Mouse (Mus musculus) hindbrain, embryonic 13.5 days (tissue): ENCODE measurements at regions not wholly inside any gene's neighbourhood (a gene's known extent, or its start where the extent isn't known, plus 50 kb on each side); places are given as distances from the start of the nearest gene placed in this dataset.

Experiments
- ATAC-seq: fragments of 200-750 bp; cut with Nextera tagmentation; 2 replicates; pipeline ENCODE4 v1.8.0; 2017; ENCODE audit warnings: moderate TSS enrichment; ENCODE audit not compliant: low FRiP score
- H3K27ac ChIP-seq: fragments of 300-500 bp; sonication (generic); 2 replicates; pipeline ENCODE4 v1.5.1; 2015; ENCODE audit warnings: inconsistent platforms, mild to moderate bottlenecking, moderate library complexity
- H3K27me3 ChIP-seq: fragments of 300-500 bp; sonication (generic); 2 replicates; pipeline ENCODE4 v1.6.1; 2015; ENCODE audit warnings: mild to moderate bottlenecking, inconsistent platforms
- H3K36me3 ChIP-seq: fragments of 300-500 bp; sonication (generic); 2 replicates; pipeline ENCODE4 v1.6.1; 2015; ENCODE audit warnings: mild to moderate bottlenecking, inconsistent platforms
- H3K4me1 ChIP-seq: fragments of 300-500 bp; sonication (generic); replicated peaks from 2 replicates; pipeline ENCODE4 v1.6.1; 2015; ENCODE audit warnings: inconsistent platforms
- H3K4me2 ChIP-seq: fragments of 300-500 bp; sonication (generic); 2 replicates; pipeline ENCODE4 v1.6.1; 2015; ENCODE audit warnings: inconsistent platforms, mild to moderate bottlenecking, moderate library complexity
- H3K4me3 ChIP-seq: fragments of 300-500 bp; sonication (generic); 2 replicates; pipeline ENCODE4 v1.5.1; 2015; ENCODE audit warnings: mild to moderate bottlenecking, inconsistent platforms
- H3K9ac ChIP-seq: fragments of 300-500 bp; sonication (generic); 2 replicates; pipeline ENCODE4 v1.6.1; 2015; ENCODE audit warnings: mild to moderate bottlenecking, inconsistent platforms
- H3K9me3 ChIP-seq: fragments of 300-500 bp; sonication (generic); 2 replicates; pipeline ENCODE4 v1.6.1; 2016; ENCODE audit warnings: inconsistent platforms
- WGBS: fragments of 180-500 bp; shearing (Covaris S2); methylation state at CpG from one replicate; pipeline ENCODE4 v1.1.7; 2015; 5-methylcytosine and 5-hydroxymethylcytosine counted together

DNA sequence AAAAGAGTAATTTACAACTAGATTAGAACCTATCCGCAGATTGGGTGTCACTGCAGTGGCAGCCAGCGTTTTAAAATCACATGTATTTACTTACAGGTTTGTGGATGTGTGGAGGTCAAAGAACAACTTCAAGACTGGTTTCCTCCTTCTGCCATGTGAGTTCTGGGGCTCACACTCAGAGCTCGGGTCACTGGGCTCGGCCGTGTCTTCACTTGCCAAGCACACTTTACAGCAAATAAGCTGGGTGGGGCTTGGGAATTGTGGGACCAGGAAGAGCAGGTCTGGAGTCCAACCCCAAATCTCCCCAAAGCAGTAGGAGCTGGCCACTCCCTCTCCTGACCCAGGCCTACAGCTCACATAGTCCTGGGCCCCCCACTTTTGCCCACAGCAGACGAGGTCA is 202.5 kb upstream of the 4930535I16Rik start:
- Histone ChIP-seq H3K4me1 (peaks cover 5% of the 10 kb centered on the region; the same call in 1 of the 2 replicates), H3K27ac (no peak overlapping the region), H3K9ac (no peak overlapping the region), H3K9me3 (no peaks in the 10 kb centered on the region), H3K4me3 (no peak overlapping the region), H3K4me2 (no peak overlapping the region), H3K27me3 (peaks cover 9% of the 10 kb centered on the region), H3K36me3 (no peaks in the 10 kb centered on the region)
- no peak for ATAC-seq
- 75% methylated on average over 6 of the region's 6 CpGs for WGBS

DNA sequence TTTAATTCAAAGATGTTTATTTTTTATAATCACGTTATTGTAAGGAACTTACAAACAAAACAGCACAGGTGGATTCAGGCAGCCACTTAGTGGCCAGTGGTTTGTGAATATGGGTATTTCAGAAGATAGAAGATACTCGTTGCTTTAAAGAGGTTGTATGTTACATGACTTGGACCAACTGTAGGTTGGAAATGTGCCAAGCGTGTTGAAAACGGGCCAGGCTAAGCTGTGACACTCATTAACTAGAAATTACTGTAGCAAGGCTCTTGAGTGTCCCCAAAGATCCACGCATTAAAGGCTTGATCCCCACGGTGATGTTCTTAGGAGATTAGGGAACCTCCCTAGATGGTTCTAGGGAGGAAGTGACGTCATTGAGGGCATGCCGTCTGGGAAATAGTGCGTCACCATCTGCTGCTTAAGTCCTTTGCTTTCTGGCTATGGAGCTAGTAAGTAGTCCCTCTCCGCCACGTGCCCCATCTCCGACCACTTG is 196.1 kb upstream of the 4930535I16Rik start:
- peaks cover 5% of the 10 kb centered on the region; the same call in 1 of the 2 replicates for H3K4me1 ChIP-seq
- 83% methylated on average over 12 of the region's 12 CpGs for WGBS
- H3K9me3 ChIP-seq: no peaks in the 10 kb centered on the region
- no peak overlapping the region for H3K4me2 ChIP-seq
- H3K36me3 ChIP-seq: no peaks in the 10 kb centered on the region
- H3K9ac ChIP-seq: no peak overlapping the region
- H3K27ac ChIP-seq: no peak overlapping the region
- H3K27me3 ChIP-seq: no peaks in the 10 kb centered on the region; the same call in 1 of the 2 replicates
- ATAC-seq: no peak
- no peak overlapping the region for H3K4me3 ChIP-seq

DNA sequence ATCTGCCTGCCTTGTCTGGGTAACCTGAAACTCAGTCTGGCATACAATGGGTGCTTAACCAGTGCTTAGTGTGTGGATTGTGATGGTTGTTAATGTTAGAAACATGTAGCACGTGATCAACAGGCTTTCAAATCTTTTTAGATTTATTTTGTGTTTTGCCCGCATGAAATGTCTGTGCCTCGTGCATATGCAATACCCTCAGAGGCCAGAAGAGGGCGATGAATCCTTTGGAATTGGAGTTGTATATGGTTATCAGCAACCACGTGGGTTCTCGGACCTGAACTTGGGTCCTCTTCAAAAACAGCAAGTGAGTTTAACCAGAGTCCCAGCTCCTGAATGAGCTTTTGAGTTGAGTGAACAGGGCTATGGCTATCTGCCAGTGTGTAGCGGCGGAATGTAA is 192.9 kb upstream of the 4930535I16Rik start:
- no peaks in the 10 kb centered on the region for H3K27me3 ChIP-seq
- no peak overlapping the region for H3K4me2 ChIP-seq
- H3K36me3 ChIP-seq: no peaks in the 10 kb centered on the region
- H3K4me1 ChIP-seq: no peaks in the 10 kb centered on the region
- H3K9me3 ChIP-seq: no peaks in the 10 kb centered on the region
- ATAC-seq: no peak
- H3K9ac ChIP-seq: no peak overlapping the region
- WGBS: 65% methylated on average over 8 of the region's 8 CpGs
- H3K27ac ChIP-seq: no peak overlapping the region
- no peak overlapping the region for H3K4me3 ChIP-seq

DNA sequence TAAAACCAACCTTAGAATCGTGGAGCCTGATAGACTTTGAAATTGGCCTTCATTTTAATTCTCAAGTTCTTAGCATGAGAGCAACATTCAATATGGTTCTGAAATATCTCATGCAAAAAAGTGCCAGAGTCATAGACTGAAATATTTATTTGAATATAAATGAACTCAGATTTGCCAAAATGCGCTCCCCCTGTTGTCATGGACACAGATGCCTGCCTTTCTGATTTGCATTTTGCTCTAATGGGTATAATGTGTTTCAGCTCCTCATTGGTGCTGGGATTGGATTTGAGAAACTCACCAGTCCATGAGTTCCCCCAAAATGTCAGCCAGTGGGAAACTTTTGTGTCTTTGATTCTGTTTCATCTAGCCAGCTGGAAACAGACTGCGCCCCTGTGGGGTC is 191.5 kb upstream of the 4930535I16Rik start:
- ATAC-seq: no peak
- 80% methylated on average over 3 of the region's 3 CpGs for WGBS

DNA sequence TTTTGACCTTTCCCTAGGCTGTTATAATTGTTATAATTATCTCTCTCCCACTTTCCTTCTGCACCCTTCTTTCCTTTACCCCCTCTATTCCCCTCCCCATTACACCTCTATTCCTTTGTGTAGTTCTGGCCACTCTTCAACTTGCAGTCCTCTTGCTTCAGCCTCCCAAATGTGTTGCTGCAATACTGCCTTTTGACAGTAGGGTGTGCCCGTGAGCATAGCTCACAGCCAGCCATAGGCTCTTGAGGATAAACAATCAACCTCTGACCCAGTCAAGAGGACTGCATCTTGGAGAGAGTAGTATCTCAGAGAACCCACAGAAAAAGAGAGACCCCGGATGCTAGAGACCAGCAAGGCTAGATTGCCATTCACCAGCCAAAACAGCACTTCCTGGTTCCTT is 184.9 kb upstream of the 4930535I16Rik start:
- Histone ChIP-seq H3K4me1 (no peaks in the 10 kb centered on the region; the same call in 1 of the 2 replicates), H3K27me3 (no peaks in the 10 kb centered on the region), H3K9ac (no peak overlapping the region), H3K36me3 (no peaks in the 10 kb centered on the region), H3K4me2 (no peak overlapping the region), H3K9me3 (no peaks in the 10 kb centered on the region), H3K27ac (no peak overlapping the region), H3K4me3 (no peak overlapping the region)
- whole genome bisulfite sequencing: 41% methylated on average over 2 of the region's 2 CpGs
- no peak for ATAC-seq

More for the DNA sequence above, 191.5 kb upstream of the 4930535I16Rik start:
- no peaks in the 10 kb centered on the region for H3K9me3 ChIP-seq
- H3K27me3 ChIP-seq: no peaks in the 10 kb centered on the region
- H3K4me1 ChIP-seq: no peaks in the 10 kb centered on the region
- H3K27ac ChIP-seq: no peak overlapping the region
- H3K9ac ChIP-seq: no peak overlapping the region
- H3K4me2 ChIP-seq: no peak overlapping the region
- H3K4me3 ChIP-seq: no peak overlapping the region
- H3K36me3 ChIP-seq: no peaks in the 10 kb centered on the region

DNA sequence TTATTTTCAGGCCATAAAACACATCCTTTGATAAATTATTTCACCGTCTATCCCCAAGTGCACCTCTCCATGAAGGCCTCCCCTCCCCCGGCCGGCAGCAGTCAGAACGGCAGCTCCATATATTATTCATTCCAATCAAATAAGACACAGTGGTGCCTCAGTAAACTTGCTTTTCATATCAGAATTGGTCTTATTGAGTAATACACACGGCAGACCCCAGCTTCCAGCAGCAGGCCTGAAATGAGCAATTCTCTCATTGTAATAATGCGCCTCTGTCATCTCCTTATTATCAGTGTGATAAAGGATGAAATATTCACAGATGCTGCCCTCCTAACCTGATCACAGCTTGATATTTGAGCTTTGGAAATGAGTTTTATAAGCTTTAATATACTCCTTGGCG is 169.0 kb upstream of the 4930535I16Rik start:
- WGBS: 53% methylated on average over 7 of the region's 7 CpGs
- peaks cover 14% of the 10 kb centered on the region for H3K4me1 ChIP-seq
- ATAC-seq: 0 out of 2 replicates have a peak, but pooled peaks have one; percentile 46
- no peak overlapping the region for H3K27ac ChIP-seq
- no peak overlapping the region for H3K4me3 ChIP-seq
- H3K4me2 ChIP-seq: no peak overlapping the region
- H3K9me3 ChIP-seq: no peaks in the 10 kb centered on the region
- no peaks in the 10 kb centered on the region for H3K36me3 ChIP-seq
- H3K9ac ChIP-seq: no peak overlapping the region
- H3K27me3 ChIP-seq: no peaks in the 10 kb centered on the region

DNA sequence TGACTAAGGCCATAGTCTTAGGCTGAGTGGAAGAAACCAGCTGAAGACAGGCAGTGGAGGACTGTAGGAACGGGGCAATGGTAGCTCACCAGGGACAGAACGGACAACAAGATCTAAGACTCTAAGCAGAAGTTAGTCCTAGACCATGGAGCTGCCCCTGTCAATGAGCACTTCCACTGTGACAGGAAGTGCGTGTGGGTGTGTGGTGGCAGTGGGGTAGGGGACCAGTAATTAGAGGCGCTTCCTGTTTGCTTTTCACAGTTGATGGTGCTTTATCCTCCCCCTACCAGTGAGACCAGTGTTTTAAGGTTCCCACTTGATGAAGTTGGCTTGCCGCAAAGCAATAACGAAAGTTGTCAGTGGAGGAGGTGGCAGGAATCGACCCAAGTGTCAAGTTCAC is 168.4 kb upstream of the 4930535I16Rik start:
- Histone ChIP-seq H3K4me2 (no peak overlapping the region), H3K36me3 (no peaks in the 10 kb centered on the region), H3K9me3 (no peaks in the 10 kb centered on the region), H3K4me3 (no peak overlapping the region), H3K27ac (0 out of 2 replicates have a peak overlapping the region, but pooled peaks have one; percentile 13), H3K4me1 (peaks cover 14% of the 10 kb centered on the region), H3K9ac (no peak overlapping the region), H3K27me3 (no peaks in the 10 kb centered on the region)
- no peak for ATAC-seq
- 82% methylated on average over 7 of the region's 7 CpGs for whole genome bisulfite sequencing

DNA sequence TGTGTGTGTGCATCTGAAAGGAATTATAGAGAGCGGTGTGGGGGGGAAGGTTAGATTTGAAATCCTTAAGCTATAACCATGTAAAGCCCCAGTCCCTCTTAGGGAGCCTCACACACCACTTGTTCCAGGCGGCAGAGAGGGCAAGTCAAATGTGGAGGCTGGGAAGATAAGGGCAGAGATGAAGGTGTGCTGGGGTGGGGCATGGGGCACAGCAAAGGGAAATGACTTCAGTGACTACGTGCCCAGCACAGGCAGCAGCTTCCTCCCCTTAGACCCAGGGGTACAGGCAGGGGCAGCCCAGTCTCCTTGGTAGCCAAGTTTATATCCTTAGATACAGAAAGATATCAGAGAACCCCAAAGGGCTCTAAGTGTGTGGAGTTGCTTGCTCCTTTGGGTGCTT is 161.8 kb upstream of the 4930535I16Rik start:
- Histone ChIP-seq H3K9me3 (no peaks in the 10 kb centered on the region), H3K36me3 (no peaks in the 10 kb centered on the region), H3K27me3 (0 out of 2 replicates have a peak, but pooled peaks cover 3% of the 10 kb centered on the region), H3K27ac (no peak overlapping the region), H3K4me2 (no peak overlapping the region), H3K9ac (no peak overlapping the region), H3K4me1 (peaks cover 5% of the 10 kb centered on the region; the same call in 1 of the 2 replicates), H3K4me3 (no peak overlapping the region)
- no peak for ATAC-seq
- WGBS: 86% methylated on average over 3 of the region's 3 CpGs

DNA sequence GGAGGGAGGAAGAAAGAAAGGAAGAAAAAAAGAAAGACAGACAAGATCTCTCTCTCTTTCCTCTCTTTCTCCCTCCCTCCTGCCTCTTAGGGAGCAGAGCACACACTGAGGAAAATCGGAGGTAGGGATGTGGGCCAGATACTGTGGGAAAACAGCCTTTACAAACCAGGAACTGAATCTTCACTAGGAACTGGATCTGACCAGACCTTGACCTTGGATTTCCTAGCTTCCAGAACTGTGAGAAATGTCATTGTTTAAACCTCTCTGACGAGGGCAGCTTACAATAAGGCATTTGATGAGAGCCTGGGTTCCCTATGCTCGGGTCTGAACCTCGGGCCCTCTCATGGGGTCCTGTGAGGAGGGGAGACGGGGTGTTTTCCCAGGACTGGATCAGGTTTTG is 157.7 kb upstream of the 4930535I16Rik start:
- ATAC-seq: no peak
- H3K4me3 ChIP-seq: no peak overlapping the region
- no peaks in the 10 kb centered on the region for H3K36me3 ChIP-seq
- 0 out of 2 replicates have a peak, but pooled peaks cover 3% of the 10 kb centered on the region for H3K27me3 ChIP-seq
- WGBS: 74% methylated on average over 5 of the region's 5 CpGs
- no peak overlapping the region for H3K9ac ChIP-seq
- no peak overlapping the region for H3K27ac ChIP-seq
- H3K4me1 ChIP-seq: peaks cover 5% of the 10 kb centered on the region; the same call in 1 of the 2 replicates
- H3K4me2 ChIP-seq: no peak overlapping the region
- H3K9me3 ChIP-seq: peaks cover 4% of the 10 kb centered on the region; the same call in 1 of the 2 replicates

DNA sequence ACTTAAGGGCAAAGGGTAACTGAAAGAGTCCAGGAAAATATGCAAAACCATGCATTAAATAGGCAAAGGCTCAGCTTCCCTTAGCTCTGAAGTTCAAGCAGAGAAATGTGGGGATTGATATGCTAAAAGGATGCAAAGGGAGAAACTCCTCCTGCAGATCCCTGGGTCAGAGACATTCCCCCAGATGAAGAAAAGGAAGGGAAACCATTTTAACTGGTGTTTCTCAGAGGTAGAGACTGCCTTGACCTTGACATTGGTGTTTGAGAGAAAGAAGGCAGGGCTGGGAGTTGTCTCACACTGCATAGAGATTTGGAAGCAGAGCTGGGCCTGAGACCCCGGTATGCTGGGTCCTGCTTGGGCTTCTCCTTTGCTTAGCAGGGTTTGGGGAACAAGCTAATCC is 155.8 kb upstream of the 4930535I16Rik start:
- Histone ChIP-seq H3K4me3 (no peak overlapping the region), H3K9ac (no peak overlapping the region), H3K27ac (no peak overlapping the region), H3K9me3 (peaks cover 4% of the 10 kb centered on the region; the same call in 1 of the 2 replicates), H3K4me1 (peaks cover 5% of the 10 kb centered on the region; the same call in 1 of the 2 replicates), H3K36me3 (no peaks in the 10 kb centered on the region), H3K4me2 (no peak overlapping the region), H3K27me3 (0 out of 2 replicates have a peak, but pooled peaks cover 3% of the 10 kb centered on the region)
- no peak for ATAC-seq
- WGBS: 78% methylated on average over 1 of the region's 1 CpGs

DNA sequence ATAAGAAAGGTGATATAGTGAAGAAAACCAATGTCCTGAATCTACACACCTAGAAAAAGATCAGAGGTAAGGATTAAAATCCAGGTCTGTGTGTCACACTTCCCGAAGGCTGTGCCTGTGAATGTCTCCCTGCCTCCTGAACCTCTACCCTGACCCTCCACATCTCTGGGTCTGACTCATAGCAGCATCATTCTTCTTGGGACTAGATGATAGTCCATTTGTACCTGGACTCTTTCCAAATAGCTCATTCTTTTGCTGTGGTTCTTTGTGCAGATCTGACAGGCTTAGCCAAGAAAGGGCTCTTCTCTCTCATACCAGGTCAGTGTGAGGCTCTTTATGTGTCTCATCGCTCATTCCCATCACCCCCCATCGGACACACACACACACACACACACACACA is 146.8 kb upstream of the 4930535I16Rik start:
- no peaks in the 10 kb centered on the region for H3K27me3 ChIP-seq
- H3K36me3 ChIP-seq: no peaks in the 10 kb centered on the region
- ATAC-seq: no peak
- H3K4me1 ChIP-seq: no peaks in the 10 kb centered on the region
- no peak overlapping the region for H3K27ac ChIP-seq
- H3K9ac ChIP-seq: no peak overlapping the region
- WGBS: 88% methylated on average over 3 of the region's 3 CpGs
- no peaks in the 10 kb centered on the region for H3K9me3 ChIP-seq
- H3K4me3 ChIP-seq: no peak overlapping the region
- no peak overlapping the region for H3K4me2 ChIP-seq

DNA sequence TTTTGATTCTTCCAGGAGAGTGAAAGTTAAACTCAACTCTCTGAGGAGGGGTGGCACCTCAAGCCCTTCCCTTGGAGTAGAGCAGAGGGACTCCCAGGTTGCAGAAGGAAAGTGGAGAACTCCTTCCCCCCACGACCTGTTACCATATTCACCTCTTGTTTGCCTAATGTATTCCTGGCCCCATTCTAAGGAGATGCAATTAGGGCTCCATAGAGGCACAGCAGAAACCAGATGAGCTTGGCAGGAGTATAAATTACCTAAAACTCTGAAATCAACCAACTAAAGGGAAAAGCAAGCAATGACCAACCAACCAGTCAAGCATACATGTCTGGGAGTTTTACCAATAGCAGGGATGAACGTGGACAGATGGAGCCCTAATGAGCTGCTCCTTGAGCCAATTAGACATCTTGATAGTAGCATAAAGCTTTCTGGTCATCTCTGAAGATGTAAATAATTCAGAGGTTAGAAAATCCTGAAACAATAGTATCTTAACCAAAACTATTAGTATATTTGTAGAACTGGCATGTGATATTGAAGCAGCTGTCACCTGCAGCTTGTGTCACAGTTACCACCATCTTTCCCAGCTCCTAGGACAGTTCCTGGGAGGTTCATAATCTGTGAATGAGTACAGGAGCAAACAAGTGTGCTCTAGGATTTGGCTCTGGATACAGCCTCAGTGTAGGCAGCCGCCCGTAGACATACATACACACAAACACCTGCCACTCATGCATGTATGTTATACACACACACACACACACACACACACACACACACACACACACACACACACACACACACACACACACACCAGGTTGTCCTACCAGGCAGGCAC is 145.7 kb upstream of the 4930535I16Rik start:
- H3K4me1 ChIP-seq: no peaks in the 10 kb centered on the region
- H3K4me3 ChIP-seq: no peak overlapping the region
- no peak overlapping the region for H3K27ac ChIP-seq
- no peaks in the 10 kb centered on the region for H3K27me3 ChIP-seq
- no peaks in the 10 kb centered on the region for H3K36me3 ChIP-seq
- H3K9me3 ChIP-seq: no peaks in the 10 kb centered on the region
- H3K9ac ChIP-seq: no peak overlapping the region
- H3K4me2 ChIP-seq: no peak overlapping the region
- ATAC-seq: no peak
- 79% methylated on average over 4 of the region's 4 CpGs for WGBS

DNA sequence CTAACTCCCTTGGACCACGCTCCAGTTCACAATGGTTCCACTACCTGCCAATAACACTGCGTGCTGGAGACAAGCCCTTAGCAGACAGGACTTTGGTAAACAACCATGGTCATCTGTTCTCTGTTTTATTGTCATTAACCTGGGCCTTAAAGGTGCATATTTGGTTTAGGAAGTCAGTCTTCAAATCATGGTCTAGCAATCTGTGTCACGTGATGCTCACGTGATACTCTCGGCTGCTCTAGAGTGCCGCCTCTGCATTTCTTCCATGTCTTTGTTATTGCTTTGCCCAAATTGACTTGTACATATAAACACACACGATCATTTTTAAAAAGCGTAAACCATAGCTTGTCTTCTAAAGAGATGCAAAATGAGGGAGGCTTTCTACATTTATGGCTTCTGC is 139.8 kb upstream of the 4930535I16Rik start:
- 96% methylated on average over 8 of the region's 8 CpGs for WGBS
- no peak overlapping the region for H3K4me2 ChIP-seq
- no peak for ATAC-seq

More for the DNA sequence above, 139.8 kb upstream of the 4930535I16Rik start:
- Histone ChIP-seq H3K9me3 (no peaks in the 10 kb centered on the region), H3K4me1 (no peaks in the 10 kb centered on the region), H3K9ac (no peak overlapping the region), H3K27ac (no peak overlapping the region), H3K36me3 (no peaks in the 10 kb centered on the region), H3K27me3 (0 out of 2 replicates have a peak, but pooled peaks cover 3% of the 10 kb centered on the region), H3K4me3 (no peak overlapping the region)
